Mouse (Mus musculus) olfactory bulb, adult 2 months (tissue): ENCODE results near the gene Dcaf11.

Experiments used
- CTCF ChIP-seq: fragments of 200-500 bp; IDR thresholded peaks from 2 replicates; pipeline ENCODE4 v1.5.1; 2012; ENCODE audit warnings: low read depth, mild to moderate bottlenecking, low read length, moderate library complexity; ENCODE audit not compliant: insufficient read depth
- POLR2A ChIP-seq: fragments of 200-500 bp; IDR thresholded peaks from 2 replicates; pipeline ENCODE4 v1.6.1; 2012; ENCODE audit warnings: mild to moderate bottlenecking, low read depth, low read length, moderate library complexity; ENCODE audit not compliant: insufficient read depth

DNA sequence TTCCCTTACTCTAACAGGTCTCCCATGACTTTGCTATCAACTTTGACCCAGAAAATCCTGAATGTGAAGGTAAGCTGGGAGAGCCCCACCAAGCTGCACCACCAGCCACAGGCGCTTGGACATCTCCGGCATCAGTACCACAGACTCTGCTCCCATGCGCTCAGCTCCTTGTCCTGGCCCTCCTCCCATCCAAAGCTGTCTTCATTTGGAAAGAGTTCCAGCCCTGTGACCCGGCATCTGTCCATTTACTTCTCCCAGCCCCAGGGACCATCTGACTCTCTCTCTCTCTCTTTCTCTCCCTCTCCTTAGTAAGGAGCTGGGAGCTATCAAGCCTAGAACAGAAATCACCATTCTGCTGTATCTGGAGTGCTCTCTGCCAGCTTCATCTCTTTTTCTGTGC is 44.0 kb upstream of the Dcaf11 start:
- no peak for TF ChIP-seq CTCF
- no peak for TF ChIP-seq POLR2A
